Mouse (Mus musculus) heart, adult 2 months (tissue): ENCODE results near the gene 4833423E24Rik. TPM values are rescaled to one million over a fixed set of nuclear protein-coding genes. Genes with fewer than 3 reads are reported as not detected.

Experiments
- DNase-seq, 2 experiments: peaks; one replicate each; pipeline ENCODE4 v3.0.0; 2021
- H3K27ac ChIP-seq: fragments of 200-600 bp; 2 replicates; pipeline ENCODE4 v1.8.1; 2022
- H3K27me3 ChIP-seq: fragments of 200-500 bp; 2 replicates; pipeline ENCODE4 v1.6.1; 2012; ENCODE audit warnings: mild to moderate bottlenecking, low read length, inconsistent platforms, mixed read lengths; ENCODE audit not compliant: control insufficient read depth, insufficient read depth
- H3K36me3 ChIP-seq: fragments of 200-500 bp; 2 replicates; pipeline ENCODE4 v1.6.1; 2012; ENCODE audit warnings: low read length, inconsistent platforms; ENCODE audit not compliant: control insufficient read depth, insufficient read depth
- H3K4me1 ChIP-seq: fragments of 200-500 bp; 2 replicates; pipeline ENCODE4 v1.6.1; 2011; ENCODE audit warnings: low read length; ENCODE audit not compliant: control insufficient read depth, insufficient read depth
- H3K4me3 ChIP-seq: fragments of 200-600 bp; 2 replicates; pipeline ENCODE4 v1.8.1; 2022
- H3K79me2 ChIP-seq: fragments of 200-500 bp; replicated peaks from 2 replicates; pipeline ENCODE4 v1.6.1; 2012; ENCODE audit warnings: mild to moderate bottlenecking, inconsistent platforms, low read length, moderate library complexity, mixed read lengths; ENCODE audit not compliant: control insufficient read depth, insufficient read depth
- H3K9ac ChIP-seq: fragments of 200-500 bp; 2 replicates; pipeline ENCODE4 v1.6.1; 2012; ENCODE audit warnings: low read depth, mild to moderate bottlenecking, control low read depth, inconsistent platforms, low read length, mixed read lengths
- CTCF ChIP-seq: fragments of 200-600 bp; IDR thresholded peaks from 2 replicates; pipeline ENCODE4 v1.8.1; 2022; ENCODE audit warnings: antibody characterized with exemption, mild to moderate bottlenecking, moderate library complexity
- EP300 ChIP-seq: fragments of 200-500 bp; IDR thresholded peaks from 2 replicates; pipeline ENCODE4 v1.6.1; 2011; ENCODE audit warnings: low read depth, low read length, control low read depth; ENCODE audit not compliant: insufficient read depth
- POLR2A ChIP-seq: fragments of 200-500 bp; IDR thresholded peaks from 2 replicates; pipeline ENCODE4 v1.6.1; 2011; ENCODE audit warnings: mild to moderate bottlenecking, low read depth, low read length, control low read depth; ENCODE audit not compliant: insufficient read depth
- WGBS: fragments of 180-500 bp; shearing (Covaris S2); methylation state at CpG from one replicate; pipeline ENCODE4 v1.1.7; 2018; 5-methylcytosine and 5-hydroxymethylcytosine counted together
- intact Hi-C: fragments of 180-260 bp; cut with DNase I; formaldehyde crosslinking; loops from one replicate; pipeline ENCODE4 v1.15.1; 2025
- polyA plus RNA-seq: library from polyadenylated mRNA; depleted of rRNA; stranded (reverse); fragments of >200 nt; gene quantifications from 2 replicates; pipeline ENCODE4 v1.2.3, GENCODE M21; 2012; rRNA removed
- total RNA-seq, 2 experiments: library from RNA; stranded (reverse); gene quantifications; 2 replicates each; pipeline ENCODE4 v1.2.3; 2021

4833423E24Rik gene
- total and polyA plus RNA-seq, 3 experiments, result 0.12 TPM; not detected in 2

DNA sequence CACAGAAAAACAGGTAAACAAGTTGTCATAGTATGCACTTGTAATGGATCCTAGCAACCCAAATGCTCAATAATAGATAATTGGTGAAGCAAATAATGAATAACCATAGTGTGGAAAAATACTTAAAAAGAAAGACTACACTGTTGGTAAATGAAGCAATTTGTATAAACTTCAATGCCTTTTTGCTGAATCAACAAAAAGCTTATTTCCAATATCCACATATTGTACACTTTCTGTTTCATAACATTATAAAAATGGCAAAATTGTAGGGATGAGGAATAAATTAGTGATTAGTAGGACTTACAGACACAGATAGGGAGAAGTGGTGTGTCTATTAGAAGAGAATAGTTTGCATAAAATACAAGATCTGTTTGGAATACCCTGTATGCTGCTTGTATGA lies 76.3 kb downstream of the 4833423E24Rik start:
- H3K4me1 ChIP-seq, result no peaks in the 10 kb centered on the region
- no peaks in the 10 kb centered on the region for H3K79me2 ChIP-seq
- intact Hi-C loops, result no loop called here
- no peaks in the 10 kb centered on the region for H3K27me3 ChIP-seq
- H3K9ac ChIP-seq, result no peak overlapping the region
- no peak for DNase-seq
- H3K36me3 ChIP-seq, result no peaks in the 10 kb centered on the region
- H3K27ac ChIP-seq, result no peak overlapping the region
- H3K4me3 ChIP-seq, result no peak overlapping the region
- TF ChIP-seq CTCF (no peak), EP300 (no peak), POLR2A (no peak)

DNA sequence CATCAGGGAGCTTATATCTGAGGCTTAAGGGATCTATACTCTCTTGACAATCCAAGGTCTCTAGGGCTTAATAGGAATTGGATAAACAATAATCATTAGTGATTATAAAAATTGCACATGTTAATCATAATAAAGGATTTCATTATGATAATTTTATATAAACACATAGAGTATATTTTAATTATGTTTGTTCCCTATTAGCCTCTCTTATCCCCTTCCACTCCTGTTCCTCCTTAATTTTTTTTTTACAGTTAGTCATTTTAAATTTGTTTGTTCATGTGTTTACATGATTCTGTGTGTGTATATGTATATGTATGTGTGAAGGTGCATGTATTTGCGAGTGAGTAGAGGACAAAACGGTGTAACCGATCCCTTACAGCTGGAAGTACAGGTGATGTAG lies 82.5 kb downstream of the 4833423E24Rik start, which contains the start of gene Olfr994:
Gene Olfr994 (minus strand): TSS at position 101 of the 400 bp plus-strand sequence.
- intact Hi-C loops, result no loop called here
- no peak within 1 kb of the TSS for H3K27ac ChIP-seq
- 91% methylated on average over 3 of the region's 3 CpGs for WGBS
- H3K4me3 ChIP-seq, result no peak within 1 kb of the TSS
- H3K27me3 ChIP-seq, result no peaks in the 10 kb centered on the region
- no peak for TF ChIP-seq CTCF
- TF ChIP-seq EP300, result no peak
- H3K36me3 ChIP-seq, result no peaks in the 10 kb centered on the region
- no peak for DNase-seq
- no peak within 1 kb of the TSS for H3K9ac ChIP-seq
- no peaks in the 10 kb centered on the region for H3K4me1 ChIP-seq
- no peaks in the 10 kb centered on the region for H3K79me2 ChIP-seq

Other genes starting within 250 kb of the 4833423E24Rik start
- not detected for gene Olfr987, start 179.7 kb downstream of the 4833423E24Rik start, total RNA-seq
- gene Olfr987, start 179.7 kb downstream of the 4833423E24Rik start, polyA plus RNA-seq, result not detected in 2 replicates
- not detected for gene Olfr988, start 155.8 kb downstream of the 4833423E24Rik start, total RNA-seq
- not detected in 2 replicates for gene Olfr988, start 155.8 kb downstream of the 4833423E24Rik start, polyA plus RNA-seq
- gene Olfr992, start 109.6 kb downstream of the 4833423E24Rik start, total RNA-seq, result not detected
- not detected in 2 replicates for gene Olfr992, start 109.6 kb downstream of the 4833423E24Rik start, polyA plus RNA-seq
- not detected for gene Olfr993, start 104.1 kb downstream of the 4833423E24Rik start, total RNA-seq
- gene Olfr993, start 104.1 kb downstream of the 4833423E24Rik start, polyA plus RNA-seq, result not detected in 2 replicates
- not detected for gene Olfr994, start 82.6 kb downstream of the 4833423E24Rik start, total RNA-seq
- gene Olfr994, start 82.6 kb downstream of the 4833423E24Rik start, polyA plus RNA-seq, result not detected in 2 replicates
- not detected for gene Olfr995, start 75.4 kb downstream of the 4833423E24Rik start, total RNA-seq
- gene Olfr995, start 75.4 kb downstream of the 4833423E24Rik start, polyA plus RNA-seq, result not detected in 2 replicates
- gene Olfr996, start 60.2 kb upstream of the 4833423E24Rik start, total RNA-seq, result not detected
- not detected in 2 replicates for gene Olfr996, start 60.2 kb upstream of the 4833423E24Rik start, polyA plus RNA-seq
- gene Olfr998, start 69.9 kb upstream of the 4833423E24Rik start, total RNA-seq, result not detected
- gene Olfr998, start 69.9 kb upstream of the 4833423E24Rik start, polyA plus RNA-seq, result not detected in 2 replicates
- not detected for gene Olfr1000, start 92.9 kb upstream of the 4833423E24Rik start, total RNA-seq
- not detected in 2 replicates for gene Olfr1000, start 92.9 kb upstream of the 4833423E24Rik start, polyA plus RNA-seq
- gene Olfr1002, start 131.7 kb upstream of the 4833423E24Rik start, total RNA-seq, result not detected
- gene Olfr1002, start 131.7 kb upstream of the 4833423E24Rik start, polyA plus RNA-seq, result not detected in 2 replicates
- not detected for gene Olfr154, start 145.4 kb upstream of the 4833423E24Rik start, total RNA-seq
- gene Olfr154, start 145.4 kb upstream of the 4833423E24Rik start, polyA plus RNA-seq, result not detected in 2 replicates
- gene Olfr1006, start 159.7 kb upstream of the 4833423E24Rik start, total RNA-seq, result not detected
- gene Olfr1006, start 159.7 kb upstream of the 4833423E24Rik start, polyA plus RNA-seq, result not detected in 2 replicates
- not detected for gene Olfr1008, start 170.4 kb upstream of the 4833423E24Rik start, total RNA-seq
- gene Olfr1008, start 170.4 kb upstream of the 4833423E24Rik start, polyA plus RNA-seq, result not detected in 2 replicates
- not detected for gene Olfr1009, start 196.4 kb upstream of the 4833423E24Rik start, total RNA-seq
- not detected in 2 replicates for gene Olfr1009, start 196.4 kb upstream of the 4833423E24Rik start, polyA plus RNA-seq
- gene Olfr1012, start 243.7 kb upstream of the 4833423E24Rik start, total RNA-seq, result not detected
- gene Olfr1012, start 243.7 kb upstream of the 4833423E24Rik start, polyA plus RNA-seq, result not detected in 2 replicates
- not detected for gene Olfr1013, start 248.1 kb upstream of the 4833423E24Rik start, total RNA-seq
- not detected in 2 replicates for gene Olfr1013, start 248.1 kb upstream of the 4833423E24Rik start, polyA plus RNA-seq